Mouse (Mus musculus) lung, adult 2 months (tissue): ENCODE measurements at regions not wholly inside any gene's neighbourhood (a gene's known extent, or its start where the extent isn't known, plus 50 kb on each side); places are given as distances from the start of the nearest gene placed in this dataset.

ENCODE experiments used
- CTCF ChIP-seq: fragments of 200-500 bp; IDR thresholded peaks from 2 replicates; pipeline ENCODE4 v1.5.1; 2011; ENCODE audit warnings: mild to moderate bottlenecking, low read length, control low read depth; ENCODE audit not compliant: insufficient read depth
- POLR2A ChIP-seq: fragments of 200-500 bp; IDR thresholded peaks from 2 replicates; pipeline ENCODE4 v1.6.1; 2011; ENCODE audit warnings: low read depth, mild to moderate bottlenecking, control low read depth, low read length, borderline replicate concordance; ENCODE audit errors: extremely low read depth

- TF ChIP-seq CTCF (no peak), POLR2A (no peak)
Observed at GRCm38 (mm10) chr2:117838387-117838786, 273.3 kb upstream of the Thbs1 start.
